Mouse (Mus musculus): Measurements from ENCODE around the gene Rps29. TPM values are rescaled to one million over a fixed set of nuclear protein-coding genes. Genes with fewer than 3 reads are reported as not detected.

Gene Rps29
- polyA plus RNA-seq, 1 experiment: 1,739 TPM

GRCm38 (mm10) chr12:69197378-69198163, 38.6 kb upstream of the Rps29 start:
- Histone ChIP-seq H3K27ac (ENCODE audit: insufficient read depth, low read depth, low read length) (peak overlapping the region; percentile 81), H3K4me3 (ENCODE audit: insufficient read depth, low read depth, low read length) (peak overlapping the region; percentile 68), H3K4me1 (ENCODE audit: control insufficient read depth, insufficient read depth, low read length) (peaks cover 5% of the 10 kb centered on the region; the same call in 1 of the 2 replicates), H3K36me3 (ENCODE audit: control insufficient read depth, insufficient read depth, low read length) (no peaks in the 10 kb centered on the region; the same call in 1 of the 2 replicates), H3K27me3 (replicated peaks; ENCODE audit: control insufficient read depth, insufficient read depth, low read length) (no peaks in the 10 kb centered on the region)
- WGBS: under 1% methylated on average over 94 of the region's 94 CpGs
- peak; percentile 56 for DNase-seq
- TF ChIP-seq CTCF (conservative IDR thresholded peaks at IDR 0.05; ENCODE audit: insufficient read depth, insufficient read length, low read depth, low read length) (no peak), POLR2A (IDR thresholded peaks at IDR 0.05; ENCODE audit: low read depth, low read length) (no peak)

- DNase-seq: peak; percentile 75
- Histone ChIP-seq H3K27me3 (replicated peaks; ENCODE audit: control insufficient read depth, insufficient read depth, low read length) (no peaks in the 10 kb centered on the region), H3K27ac (ENCODE audit: insufficient read depth, low read depth, low read length) (peak within 1 kb of the TSS; percentile 81), H3K4me1 (ENCODE audit: control insufficient read depth, insufficient read depth, low read length) (peaks cover 5% of the 10 kb centered on the region; the same call in 1 of the 2 replicates), H3K36me3 (ENCODE audit: control insufficient read depth, insufficient read depth, low read length) (no peaks in the 10 kb centered on the region; the same call in 1 of the 2 replicates), H3K4me3 (ENCODE audit: insufficient read depth, low read depth, low read length) (peak within 1 kb of the TSS; percentile 68)
- WGBS: under 1% methylated on average over 75 of the region's 75 CpGs
- TF ChIP-seq CTCF (conservative IDR thresholded peaks at IDR 0.05; ENCODE audit: insufficient read depth, insufficient read length, low read depth, low read length) (no peak), POLR2A (IDR thresholded peaks at IDR 0.05; ENCODE audit: low read depth, low read length) (peak; percentile 58)
Measured at GRCm38 (mm10) chr12:69196444-69197377, 37.7 kb upstream of the Rps29 start, which contains the start of gene Gm49383. Gene Gm49383, minus strand, starts transcription at chr12:69197104.

GRCm38 (mm10) chr12:69192637-69193036, 33.7 kb upstream of the Rps29 start:
- Histone ChIP-seq H3K27ac (ENCODE audit: insufficient read depth, low read depth, low read length) (no peak overlapping the region), H3K27me3 (replicated peaks; ENCODE audit: control insufficient read depth, insufficient read depth, low read length) (no peaks in the 10 kb centered on the region), H3K4me3 (ENCODE audit: insufficient read depth, low read depth, low read length) (no peak overlapping the region), H3K36me3 (ENCODE audit: control insufficient read depth, insufficient read depth, low read length) (no peaks in the 10 kb centered on the region), H3K4me1 (ENCODE audit: control insufficient read depth, insufficient read depth, low read length) (no peaks in the 10 kb centered on the region; the same call in 1 of the 2 replicates)
- TF ChIP-seq CTCF (conservative IDR thresholded peaks at IDR 0.05; ENCODE audit: insufficient read depth, insufficient read length, low read depth, low read length): no peak
- no peak for TF ChIP-seq POLR2A (IDR thresholded peaks at IDR 0.05; ENCODE audit: low read depth, low read length)
- no peak for DNase-seq
- WGBS: 89% methylated on average over 2 of the region's 2 CpGs

- no peak for TF ChIP-seq CTCF (conservative IDR thresholded peaks at IDR 0.05; ENCODE audit: insufficient read depth, insufficient read length, low read depth, low read length)
- no peak for TF ChIP-seq POLR2A (IDR thresholded peaks at IDR 0.05; ENCODE audit: low read depth, low read length)
- H3K4me1 ChIP-seq (ENCODE audit: control insufficient read depth, insufficient read depth, low read length): peaks cover 5% of the 10 kb centered on the region; the same call in 1 of the 2 replicates
- DNase-seq: no peak
- H3K36me3 ChIP-seq (ENCODE audit: control insufficient read depth, insufficient read depth, low read length): no peaks in the 10 kb centered on the region
- H3K4me3 ChIP-seq (ENCODE audit: insufficient read depth, low read depth, low read length): no peak overlapping the region
- WGBS: 89% methylated on average over 5 of the region's 5 CpGs
- H3K27me3 ChIP-seq (replicated peaks; ENCODE audit: control insufficient read depth, insufficient read depth, low read length): no peaks in the 10 kb centered on the region
- no peak overlapping the region for H3K27ac ChIP-seq (ENCODE audit: insufficient read depth, low read depth, low read length)
Measured at GRCm38 (mm10) chr12:69191396-69191795, 32.4 kb upstream of the Rps29 start.

- Histone ChIP-seq H3K4me1 (ENCODE audit: control insufficient read depth, insufficient read depth, low read length) (peaks cover 6% of the 10 kb centered on the region; the same call in 1 of the 2 replicates), H3K27me3 (replicated peaks; ENCODE audit: control insufficient read depth, insufficient read depth, low read length) (no peaks in the 10 kb centered on the region), H3K27ac (ENCODE audit: insufficient read depth, low read depth, low read length) (no peak overlapping the region), H3K4me3 (ENCODE audit: insufficient read depth, low read depth, low read length) (no peak overlapping the region), H3K36me3 (ENCODE audit: control insufficient read depth, insufficient read depth, low read length) (no peaks in the 10 kb centered on the region)
- 100% methylated on average over 1 of the region's 1 CpGs for WGBS
- TF ChIP-seq CTCF (conservative IDR thresholded peaks at IDR 0.05; ENCODE audit: insufficient read depth, insufficient read length, low read depth, low read length) (no peak), POLR2A (IDR thresholded peaks at IDR 0.05; ENCODE audit: low read depth, low read length) (no peak)
- no peak for DNase-seq
Measured at GRCm38 (mm10) chr12:69190522-69190921, 31.5 kb upstream of the Rps29 start.

GRCm38 (mm10) chr12:69190074-69190473, 31.1 kb upstream of the Rps29 start:
- H3K27ac ChIP-seq (ENCODE audit: insufficient read depth, low read depth, low read length): no peak overlapping the region
- 89% methylated on average over 9 of the region's 9 CpGs for WGBS
- H3K4me1 ChIP-seq (ENCODE audit: control insufficient read depth, insufficient read depth, low read length): peaks cover 9% of the 10 kb centered on the region; the same call in 1 of the 2 replicates
- no peaks in the 10 kb centered on the region for H3K27me3 ChIP-seq (replicated peaks; ENCODE audit: control insufficient read depth, insufficient read depth, low read length)
- H3K4me3 ChIP-seq (ENCODE audit: insufficient read depth, low read depth, low read length): no peak overlapping the region
- no peak for DNase-seq
- TF ChIP-seq POLR2A (IDR thresholded peaks at IDR 0.05; ENCODE audit: low read depth, low read length) (no peak), CTCF (conservative IDR thresholded peaks at IDR 0.05; ENCODE audit: insufficient read depth, insufficient read length, low read depth, low read length) (no peak)
- no peaks in the 10 kb centered on the region for H3K36me3 ChIP-seq (ENCODE audit: control insufficient read depth, insufficient read depth, low read length)

Measured in kidney, adult 2 months (tissue).